Mouse (Mus musculus) hindbrain, embryonic 14.5 days (tissue): ENCODE measurements around the gene Mansc4. TPM values are rescaled to one million over a fixed set of nuclear protein-coding genes. Genes with fewer than 3 reads are reported as not detected.

Source experiments
- ATAC-seq: fragments of 200-750 bp; cut with Nextera tagmentation; 2 replicates; pipeline ENCODE4 v1.8.0; 2017; ENCODE audit warnings: moderate number of reproducible peaks, mild to moderate bottlenecking, moderate TSS enrichment, moderate library complexity; ENCODE audit not compliant: low FRiP score
- DNase-seq: peaks from one replicate; pipeline ENCODE4 v3.0.0-alpha.2; 2015; ENCODE audit warnings: low spot score
- H3K27ac ChIP-seq: fragments of 300-500 bp; sonication (generic); 2 replicates; pipeline ENCODE4 v1.5.1; 2014; ENCODE audit warnings: mild to moderate bottlenecking, moderate library complexity
- H3K27me3 ChIP-seq: fragments of 300-500 bp; sonication (generic); 2 replicates; pipeline ENCODE4 v1.6.1; 2014; ENCODE audit warnings: mild to moderate bottlenecking, low read length, mixed read lengths; ENCODE audit not compliant: control insufficient read depth, insufficient read depth
- H3K36me3 ChIP-seq: fragments of 300-500 bp; sonication (generic); replicated peaks from 2 replicates; pipeline ENCODE4 v1.6.1; 2014; ENCODE audit not compliant: control insufficient read depth, insufficient read depth
- H3K4me1 ChIP-seq: fragments of 300-500 bp; sonication (generic); replicated peaks from 2 replicates; pipeline ENCODE4 v1.6.1; 2014; ENCODE audit warnings: antibody characterized with exemption, low read length, mixed read lengths; ENCODE audit not compliant: control insufficient read depth, insufficient read depth
- H3K4me2 ChIP-seq: fragments of 300-500 bp; sonication (generic); replicated peaks from 2 replicates; pipeline ENCODE4 v1.6.1; 2014; ENCODE audit warnings: mild to moderate bottlenecking, moderate library complexity
- H3K4me3 ChIP-seq: fragments of 300-500 bp; sonication (generic); replicated peaks from 2 replicates; pipeline ENCODE4 v1.5.1; 2014; ENCODE audit warnings: mild to moderate bottlenecking, low read length
- H3K9ac ChIP-seq: fragments of 300-500 bp; sonication (generic); 2 replicates; pipeline ENCODE4 v1.6.1; 2014
- H3K9me3 ChIP-seq: fragments of 300-500 bp; sonication (generic); 2 replicates; pipeline ENCODE4 v1.6.1; 2016; ENCODE audit warnings: low read length; ENCODE audit not compliant: control insufficient read depth
- WGBS: fragments of 180-500 bp; shearing (Covaris S2); extraction: QIAGEN DNeasy Blood & Tissue Kit; methylation state at CpG from one replicate; pipeline ENCODE4 v1.1.7; 2014; 5-methylcytosine and 5-hydroxymethylcytosine counted together
- polyA plus RNA-seq: library from polyadenylated mRNA; unstranded; fragments of >200 nt; fragmentation: Nextera tagmentation; extraction: Ambion mirVana; gene quantifications from 2 replicates; pipeline ENCODE4 v1.2.1, GENCODE M21; 2014

Gene Mansc4
- polyA plus RNA-seq, 1 experiment from 2014 or later, result 1.4 TPM

DNA sequence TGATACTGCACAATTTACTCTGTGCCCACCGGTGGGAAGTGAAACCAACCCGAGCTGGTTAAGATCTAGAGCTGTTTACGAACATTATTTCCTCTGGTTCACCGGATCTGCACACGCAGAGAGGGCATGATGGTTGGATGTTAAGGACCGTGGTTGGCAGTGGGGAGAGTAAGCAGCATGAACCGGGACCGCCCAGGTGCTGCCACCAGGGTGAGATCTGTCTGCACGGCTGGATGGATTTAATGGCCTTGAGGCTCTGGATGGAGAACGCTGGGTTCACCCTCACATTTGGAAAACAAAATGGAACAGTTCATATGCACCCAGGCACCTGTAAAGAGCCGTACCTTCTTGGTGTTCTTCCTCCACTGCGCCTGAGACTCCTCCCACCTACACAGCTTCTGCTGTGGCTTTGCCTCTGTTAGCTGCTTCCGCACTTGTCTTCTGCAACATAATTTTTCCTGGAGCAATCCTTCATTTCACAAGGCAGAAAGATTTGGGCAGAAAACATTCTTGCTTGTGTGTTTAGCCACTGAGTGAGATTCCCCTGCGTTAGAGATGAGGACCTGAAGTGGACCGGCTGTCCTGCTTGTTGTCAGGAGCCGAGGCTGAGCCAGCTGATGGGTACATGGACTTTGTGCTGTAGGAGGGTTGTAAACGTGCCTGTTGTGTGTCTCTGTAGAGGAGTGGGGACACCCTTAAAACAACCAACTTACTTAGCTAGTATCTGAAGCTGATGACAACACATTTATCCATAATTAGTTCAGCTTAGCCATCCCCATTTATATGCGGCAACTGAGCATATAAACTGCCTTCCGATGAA is 12.8 kb upstream of the Mansc4 start:
- DNase-seq, result no peak
- 83% methylated on average over 19 of the region's 19 CpGs for WGBS

GRCm38 (mm10) chr6:147097346-147097929 is 10.6 kb upstream of the Mansc4 start:
- ATAC-seq, result no peak
- WGBS, result 58% methylated on average over 8 of the region's 8 CpGs
- Histone ChIP-seq H3K4me2 (no peak overlapping the region), H3K27ac (no peak overlapping the region), H3K9ac (no peak overlapping the region), H3K36me3 (peaks cover 8% of the 10 kb centered on the region; the same call in 1 of the 2 replicates), H3K27me3 (no peaks in the 10 kb centered on the region), H3K9me3 (no peaks in the 10 kb centered on the region), H3K4me3 (no peak overlapping the region), H3K4me1 (peaks cover 21% of the 10 kb centered on the region)
- DNase-seq, result no peak

More for the DNA sequence above, 12.8 kb upstream of the Mansc4 start:
- H3K4me3 ChIP-seq, result no peak overlapping the region
- H3K9me3 ChIP-seq, result no peaks in the 10 kb centered on the region
- no peak overlapping the region for H3K9ac ChIP-seq
- H3K27ac ChIP-seq, result no peak overlapping the region
- no peak overlapping the region for H3K4me2 ChIP-seq
- peaks cover 12% of the 10 kb centered on the region for H3K36me3 ChIP-seq
- ATAC-seq, result no peak
- H3K4me1 ChIP-seq, result peaks cover 3% of the 10 kb centered on the region
- no peaks in the 10 kb centered on the region for H3K27me3 ChIP-seq

DNA sequence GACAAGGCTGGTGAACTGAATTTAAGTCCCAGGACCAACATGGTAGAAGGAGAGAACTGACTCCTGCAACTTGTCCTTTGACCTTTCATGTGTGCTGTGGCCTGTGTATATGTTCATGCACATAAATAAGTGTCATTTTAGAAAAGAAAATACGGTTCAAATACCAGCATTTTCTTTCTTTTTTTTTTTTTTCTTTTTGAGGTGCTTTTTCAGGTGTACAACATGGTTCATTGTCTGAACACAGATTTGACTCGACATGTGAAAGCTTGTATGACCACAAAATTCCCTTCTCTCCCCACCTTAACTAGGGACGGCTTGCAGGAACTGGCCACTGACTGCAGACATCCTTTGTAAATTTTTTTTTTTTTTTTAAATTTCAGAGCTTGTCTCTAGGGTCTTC is 10.1 kb upstream of the Mansc4 start:
- Histone ChIP-seq H3K4me1 (peaks cover 22% of the 10 kb centered on the region), H3K4me3 (no peak overlapping the region), H3K4me2 (no peak overlapping the region), H3K9me3 (no peaks in the 10 kb centered on the region), H3K27me3 (no peaks in the 10 kb centered on the region), H3K36me3 (peaks cover 3% of the 10 kb centered on the region; the same call in 1 of the 2 replicates), H3K27ac (no peak overlapping the region), H3K9ac (no peak overlapping the region)
- WGBS, result 84% methylated on average over 3 of the region's 3 CpGs
- ATAC-seq (no peak), DNase-seq (no peak)

DNA sequence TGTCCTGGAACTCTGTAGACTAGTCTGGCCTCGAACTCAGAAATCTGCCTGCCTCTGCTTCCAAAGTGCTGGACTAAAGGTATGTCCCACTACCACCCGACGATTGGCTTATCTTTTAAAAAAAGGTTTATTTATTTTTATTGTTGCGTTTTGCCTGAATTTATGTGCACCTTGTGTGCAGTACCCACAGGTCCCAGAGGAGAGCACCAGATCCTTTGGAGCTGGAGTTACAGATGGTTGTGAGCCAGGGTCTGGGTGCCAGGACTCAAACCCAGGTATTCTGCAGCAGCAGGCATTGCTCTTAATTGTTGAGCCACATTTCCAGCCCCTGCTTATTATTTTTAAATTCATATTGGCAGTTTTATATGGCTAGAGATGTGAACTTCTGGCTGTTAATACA is 9.3 kb upstream of the Mansc4 start:
- Histone ChIP-seq H3K4me1 (peaks cover 22% of the 10 kb centered on the region), H3K36me3 (peaks cover 3% of the 10 kb centered on the region; the same call in 1 of the 2 replicates), H3K4me2 (no peak overlapping the region), H3K9ac (no peak overlapping the region), H3K9me3 (no peaks in the 10 kb centered on the region), H3K4me3 (no peak overlapping the region), H3K27ac (no peak overlapping the region), H3K27me3 (no peaks in the 10 kb centered on the region)
- DNase-seq (no peak), ATAC-seq (no peak)
- 97% methylated on average over 4 of the region's 4 CpGs for whole genome bisulfite sequencing

DNA sequence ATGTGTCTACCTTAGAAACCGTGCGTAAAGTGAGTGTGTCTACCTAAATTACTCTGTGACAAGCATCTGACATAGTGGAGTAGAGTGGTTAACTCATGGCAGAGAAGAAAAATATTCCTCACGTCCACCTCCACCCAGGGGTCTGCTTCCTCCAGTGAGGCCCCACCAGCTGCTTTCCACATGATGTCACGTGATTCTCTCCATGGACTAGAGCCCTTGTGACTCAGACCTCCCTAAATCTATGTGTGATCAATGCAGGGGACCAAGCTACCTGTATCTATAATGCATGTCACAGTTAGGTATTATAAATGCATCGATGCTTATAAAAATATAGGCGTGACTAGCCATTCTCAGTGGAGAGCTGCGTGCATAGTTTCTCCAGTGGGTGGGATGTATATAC is 7.9 kb upstream of the Mansc4 start:
- 78% methylated on average over 7 of the region's 7 CpGs for WGBS
- Histone ChIP-seq H3K9me3 (no peaks in the 10 kb centered on the region), H3K36me3 (peaks cover 3% of the 10 kb centered on the region; the same call in 1 of the 2 replicates), H3K27me3 (no peaks in the 10 kb centered on the region), H3K4me3 (no peak overlapping the region), H3K9ac (no peak overlapping the region), H3K27ac (no peak overlapping the region), H3K4me2 (0 out of 2 replicates have a peak overlapping the region, but pooled peaks have one; percentile 4), H3K4me1 (peaks cover 30% of the 10 kb centered on the region)
- DNase-seq (no peak), ATAC-seq (no peak)

- H3K9ac ChIP-seq, result peak overlapping the region; percentile 95
- DNase-seq (peak; percentile 51), ATAC-seq (peak; percentile 2; the same call in 1 of the 2 replicates)
- peaks cover 30% of the 10 kb centered on the region for H3K4me1 ChIP-seq
- no peaks in the 10 kb centered on the region for H3K9me3 ChIP-seq
- WGBS, result 1% methylated on average over 15 of the region's 15 CpGs
- H3K27me3 ChIP-seq, result no peaks in the 10 kb centered on the region
- peak overlapping the region; percentile 94 for H3K4me3 ChIP-seq
- H3K4me2 ChIP-seq, result peak overlapping the region; percentile 95
- H3K27ac ChIP-seq, result peak overlapping the region; percentile 94
- H3K36me3 ChIP-seq, result peaks cover 3% of the 10 kb centered on the region; the same call in 1 of the 2 replicates
These were observed 5.3 kb upstream of the Mansc4 start for GRCm38 (mm10) chr6:147092136-147092535.

DNA sequence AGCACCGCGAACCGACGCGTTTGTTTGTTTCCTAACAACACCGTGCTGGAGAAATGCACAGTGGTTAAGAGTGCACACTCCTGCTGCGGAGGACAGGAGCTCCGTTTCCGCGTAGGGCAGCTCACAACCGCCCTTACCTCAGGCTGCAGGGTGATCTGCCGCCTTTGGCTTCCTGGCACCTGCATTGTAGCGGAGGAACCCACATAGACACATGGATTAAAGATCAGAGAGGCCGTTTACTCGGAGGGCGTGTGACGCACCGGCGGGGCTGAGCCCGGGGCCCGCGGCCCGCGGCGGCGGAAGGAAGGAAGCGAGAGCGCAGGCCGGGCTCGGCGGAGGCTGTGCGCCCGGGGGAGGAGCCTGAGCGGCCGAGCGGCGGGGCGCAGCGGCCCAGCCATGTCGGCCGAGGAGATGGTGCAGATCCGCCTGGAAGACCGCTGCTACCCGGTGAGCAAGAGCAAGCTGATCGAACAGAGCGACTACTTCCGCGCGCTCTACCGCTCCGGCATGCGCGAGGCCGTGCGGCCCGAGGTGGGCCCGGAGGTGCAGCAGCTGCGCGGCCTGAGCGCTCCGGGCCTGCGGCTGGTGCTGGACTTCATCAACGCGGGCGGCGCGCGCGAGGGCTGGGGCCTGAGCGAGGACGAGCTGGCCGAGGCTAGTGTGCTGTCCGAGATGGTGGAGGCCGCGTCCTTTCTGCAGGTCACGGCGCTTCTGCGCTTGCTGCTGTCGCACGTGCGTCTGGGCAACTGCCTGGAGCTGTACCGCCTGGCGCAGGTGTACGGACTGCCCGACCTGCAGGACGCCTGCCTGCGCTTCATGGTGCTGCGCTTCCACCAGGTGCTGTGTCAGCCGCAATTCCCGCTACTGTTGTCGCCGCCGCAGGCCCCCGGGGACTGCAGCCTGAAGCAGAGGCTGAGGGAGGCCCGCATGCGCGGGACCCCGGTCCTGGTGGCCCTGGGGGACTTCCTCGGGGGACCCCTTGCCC is 4.6 kb upstream of the Mansc4 start, which contains the start of gene Klhl42:
Klhl42 (plus strand) TSS at position 244 of the 985 bp plus-strand sequence.
- Histone ChIP-seq H3K9me3 (no peaks in the 10 kb centered on the region), H3K27ac (peak within 1 kb of the TSS; percentile 94), H3K4me1 (peaks cover 36% of the 10 kb centered on the region), H3K27me3 (no peaks in the 10 kb centered on the region), H3K9ac (peak within 1 kb of the TSS; percentile 95), H3K4me2 (peak within 1 kb of the TSS; percentile 95), H3K4me3 (peak within 1 kb of the TSS; percentile 94), H3K36me3 (peaks cover 3% of the 10 kb centered on the region; the same call in 1 of the 2 replicates)
- WGBS, result under 1% methylated on average over 81 of the region's 99 CpGs
- DNase-seq (peak; percentile 66), ATAC-seq (peak; percentile 89)

GRCm38 (mm10) chr6:147090191-147090590 is 3.4 kb upstream of the Mansc4 start:
- H3K27ac ChIP-seq, result no peak overlapping the region
- 0 out of 2 replicates have a peak overlapping the region, but pooled peaks have one; percentile 95 for H3K9ac ChIP-seq

More at GRCm38 (mm10) chr6:147090191-147090590, 3.4 kb upstream of the Mansc4 start:
- Histone ChIP-seq H3K4me1 (peaks cover 36% of the 10 kb centered on the region), H3K4me3 (peak overlapping the region; percentile 94), H3K9me3 (no peaks in the 10 kb centered on the region), H3K36me3 (no peaks in the 10 kb centered on the region; the same call in 1 of the 2 replicates), H3K27me3 (no peaks in the 10 kb centered on the region), H3K4me2 (peak overlapping the region; percentile 95)
- DNase-seq, result no peak
- ATAC-seq, result no peak
- 71% methylated on average over 5 of the region's 5 CpGs for WGBS
